Mouse (Mus musculus): Measurements from ENCODE around the gene Mtln.

The Mtln gene

DNA sequence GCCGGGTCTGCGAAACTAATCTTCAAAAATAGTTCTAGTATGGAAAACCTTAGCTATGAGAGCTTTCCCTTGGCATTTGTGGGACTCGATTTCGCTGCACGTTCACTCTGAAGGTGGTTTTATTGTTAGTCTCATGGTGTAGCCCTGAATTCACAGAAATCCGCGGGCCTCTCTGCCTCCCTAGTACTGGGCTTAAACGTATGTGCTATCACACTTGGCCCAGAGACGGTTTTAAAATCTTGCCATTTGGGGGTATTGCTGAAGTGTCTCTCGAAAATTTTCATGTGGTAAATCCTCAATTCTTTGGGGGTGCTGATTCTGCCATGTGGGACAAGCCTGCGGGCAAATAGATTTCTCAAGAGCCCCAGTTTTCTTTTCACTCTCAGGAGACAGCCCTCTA lies 3.1 kb downstream of the Mtln start:
- TF ChIP-seq CTCF (conservative IDR thresholded peaks at IDR 0.05; ENCODE audit: low read length): no peak
- no peak for TF ChIP-seq NANOG (IDR thresholded peaks at IDR 0.05; ENCODE audit: borderline replicate concordance, low read length)
- no peaks in the 10 kb centered on the region for H3K9me3 ChIP-seq (ENCODE audit: low read length)

DNA sequence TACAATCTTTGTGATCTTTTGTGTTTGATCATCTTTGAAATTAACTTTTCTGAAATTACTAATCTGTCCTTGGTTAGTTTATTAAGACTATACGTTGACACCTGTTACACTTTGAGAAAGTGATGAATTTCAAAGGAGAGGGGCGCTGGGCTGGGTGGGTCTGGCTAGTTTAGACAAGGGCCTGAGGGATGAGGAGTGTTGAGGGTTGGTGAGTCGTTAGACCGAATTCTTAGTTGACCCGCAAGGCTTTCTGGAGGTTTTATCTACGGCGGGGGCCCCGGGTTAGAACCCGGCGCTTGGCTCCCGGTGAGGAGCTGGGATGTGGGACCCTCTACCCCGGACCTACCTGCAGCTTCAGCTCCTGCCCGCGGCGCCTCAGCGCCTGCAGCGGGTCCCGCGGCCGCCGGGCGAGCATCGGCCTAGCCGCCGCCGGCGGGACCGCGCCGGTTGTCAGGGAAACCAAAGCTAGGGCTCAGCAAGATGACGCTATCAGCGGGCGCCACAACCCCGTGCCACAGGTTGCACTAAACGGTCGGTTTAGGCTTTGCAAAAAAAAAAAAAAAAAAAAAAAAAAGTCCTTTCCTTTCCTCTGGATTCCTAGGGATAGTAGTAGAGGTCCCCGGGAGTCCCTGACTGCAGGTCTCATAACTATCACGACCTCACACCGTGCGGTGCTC lies 3.7 kb downstream of the Mtln start, which contains the start of gene Nphp1:
Nphp1 (minus strand) TSS at position 458 of the 677 bp plus-strand sequence.
- Histone ChIP-seq H3K27me3 (ENCODE audit: insufficient read depth, low read length) (no peaks in the 10 kb centered on the region), H3K4me1 (replicated peaks; ENCODE audit: low read depth, low read length) (peaks cover 32% of the 10 kb centered on the region), H3K36me3 (ENCODE audit: insufficient read depth, low read length) (no peaks in the 10 kb centered on the region), H3K4me3 (replicated peaks; ENCODE audit: low read length) (peak within 1 kb of the TSS; percentile 78), H3K9me3 (ENCODE audit: low read length) (no peaks in the 10 kb centered on the region)
- TF ChIP-seq CTCF (conservative IDR thresholded peaks at IDR 0.05; ENCODE audit: low read length) (no peak), NANOG (IDR thresholded peaks at IDR 0.05; ENCODE audit: borderline replicate concordance, low read length) (no peak), POU5F1 (IDR thresholded peaks at IDR 0.05; ENCODE audit: borderline replicate concordance, low read length) (no peak)

More for the DNA sequence above, 3.1 kb downstream of the Mtln start:
- Histone ChIP-seq H3K27me3 (ENCODE audit: insufficient read depth, low read length) (no peaks in the 10 kb centered on the region), H3K36me3 (ENCODE audit: insufficient read depth, low read length) (no peaks in the 10 kb centered on the region), H3K4me3 (replicated peaks; ENCODE audit: low read length) (peak overlapping the region; percentile 78), H3K4me1 (replicated peaks; ENCODE audit: low read depth, low read length) (peaks cover 32% of the 10 kb centered on the region)

DNA sequence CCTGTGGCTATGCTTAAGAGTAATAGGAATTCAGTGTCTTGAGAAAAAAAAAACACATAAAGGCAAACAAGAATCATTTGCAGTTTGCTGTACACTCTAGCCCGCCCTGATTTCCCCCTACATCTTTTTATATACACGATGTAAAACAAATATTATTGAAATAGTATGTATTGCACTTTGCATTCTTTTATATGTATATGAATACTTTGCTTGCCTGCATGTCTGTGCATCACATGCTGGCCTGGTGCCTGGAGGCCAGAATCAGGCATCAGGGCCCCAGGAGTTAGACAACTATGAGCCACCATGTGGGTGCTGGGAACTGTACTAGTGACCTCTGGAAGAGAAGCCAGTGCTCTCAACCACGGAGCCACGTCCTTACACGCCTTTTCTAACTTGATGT lies 5.1 kb downstream of the Mtln start:
- H3K9me3 ChIP-seq (ENCODE audit: low read length): no peaks in the 10 kb centered on the region
- TF ChIP-seq NANOG (IDR thresholded peaks at IDR 0.05; ENCODE audit: borderline replicate concordance, low read length): no peak
- TF ChIP-seq POU5F1 (IDR thresholded peaks at IDR 0.05; ENCODE audit: borderline replicate concordance, low read length): no peak
- no peak for TF ChIP-seq CTCF (conservative IDR thresholded peaks at IDR 0.05; ENCODE audit: low read length)
- H3K4me3 ChIP-seq (replicated peaks; ENCODE audit: low read length): no peak overlapping the region
- H3K27me3 ChIP-seq (ENCODE audit: insufficient read depth, low read length): no peaks in the 10 kb centered on the region
- H3K4me1 ChIP-seq (replicated peaks; ENCODE audit: low read depth, low read length): peaks cover 32% of the 10 kb centered on the region
- no peaks in the 10 kb centered on the region for H3K36me3 ChIP-seq (ENCODE audit: insufficient read depth, low read length)

DNA sequence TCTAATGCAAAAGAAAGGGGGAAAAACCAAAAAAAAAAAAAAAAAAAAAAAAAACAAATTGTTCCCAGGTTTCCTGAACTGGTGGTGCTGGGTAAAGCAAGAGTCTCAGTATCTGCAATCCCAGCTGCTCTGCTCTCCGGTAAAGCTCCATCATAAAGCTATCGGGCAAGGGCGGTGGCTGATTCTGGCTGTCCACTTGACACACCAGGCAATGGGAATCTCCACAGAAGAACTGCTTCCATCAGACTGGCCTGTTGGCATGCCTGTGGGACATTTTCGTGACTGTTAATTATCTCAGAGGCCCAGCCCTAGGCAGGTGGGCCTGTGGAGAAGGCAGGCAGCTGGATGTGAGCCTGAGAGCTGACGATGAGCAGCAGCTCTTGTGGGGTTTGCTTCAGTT lies 13.8 kb downstream of the Mtln start:
- H3K27me3 ChIP-seq (ENCODE audit: insufficient read depth, low read length): no peaks in the 10 kb centered on the region
- H3K36me3 ChIP-seq (ENCODE audit: insufficient read depth, low read length): no peaks in the 10 kb centered on the region; the same call in 1 of the 2 replicates
- peaks cover 12% of the 10 kb centered on the region for H3K4me1 ChIP-seq (replicated peaks; ENCODE audit: low read depth, low read length)
- H3K9me3 ChIP-seq (ENCODE audit: low read length): no peaks in the 10 kb centered on the region
- no peak overlapping the region for H3K4me3 ChIP-seq (replicated peaks; ENCODE audit: low read length)
- TF ChIP-seq CTCF (conservative IDR thresholded peaks at IDR 0.05; ENCODE audit: low read length) (no peak), NANOG (IDR thresholded peaks at IDR 0.05; ENCODE audit: borderline replicate concordance, low read length) (no peak), POU5F1 (IDR thresholded peaks at IDR 0.05; ENCODE audit: borderline replicate concordance, low read length) (no peak)

DNA sequence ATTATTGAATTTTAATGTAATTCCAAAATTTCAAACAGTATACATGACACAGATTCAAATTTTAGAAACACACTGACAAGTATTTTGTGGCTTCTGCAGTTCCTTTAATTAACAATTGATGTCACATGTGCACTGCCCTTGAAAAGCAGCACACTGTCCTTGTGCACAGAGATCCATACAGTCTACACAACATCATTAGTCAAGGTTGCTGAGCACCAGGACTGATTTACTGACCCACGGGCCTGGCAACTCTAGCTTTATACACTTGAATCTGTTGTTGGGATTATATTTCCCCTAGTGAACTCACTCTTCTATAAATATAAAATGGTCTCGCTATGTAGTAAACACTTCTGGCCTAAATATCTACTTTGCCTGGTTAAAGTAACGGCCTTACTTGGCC lies 17.3 kb downstream of the Mtln start:
- Histone ChIP-seq H3K36me3 (ENCODE audit: insufficient read depth, low read length) (no peaks in the 10 kb centered on the region; the same call in 1 of the 2 replicates), H3K27me3 (ENCODE audit: insufficient read depth, low read length) (no peaks in the 10 kb centered on the region), H3K9me3 (ENCODE audit: low read length) (no peaks in the 10 kb centered on the region), H3K4me3 (replicated peaks; ENCODE audit: low read length) (no peak overlapping the region), H3K4me1 (replicated peaks; ENCODE audit: low read depth, low read length) (peaks cover 18% of the 10 kb centered on the region)
- TF ChIP-seq POU5F1 (IDR thresholded peaks at IDR 0.05; ENCODE audit: borderline replicate concordance, low read length) (no peak), NANOG (IDR thresholded peaks at IDR 0.05; ENCODE audit: borderline replicate concordance, low read length) (no peak), CTCF (conservative IDR thresholded peaks at IDR 0.05; ENCODE audit: low read length) (no peak)

DNA sequence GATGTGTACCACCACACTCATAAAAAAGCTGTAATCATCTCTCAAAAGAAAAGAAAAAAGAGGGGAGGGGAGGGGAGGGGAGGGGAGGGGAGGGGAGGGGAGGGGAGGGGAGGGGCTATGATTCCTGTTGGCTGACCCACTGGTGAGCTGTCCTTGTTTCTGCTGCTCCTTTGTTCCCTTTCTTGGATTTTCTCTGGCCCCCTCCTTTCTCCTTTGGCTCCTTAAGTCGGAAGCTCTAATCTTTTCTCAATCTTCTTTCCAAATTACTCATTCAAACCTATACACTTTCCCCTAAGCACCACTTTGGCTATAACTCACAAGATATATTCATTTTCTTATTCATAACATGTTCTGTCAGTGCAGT lies 17.7 kb downstream of the Mtln start:
- Histone ChIP-seq H3K36me3 (ENCODE audit: insufficient read depth, low read length) (no peaks in the 10 kb centered on the region; the same call in 1 of the 2 replicates), H3K9me3 (ENCODE audit: low read length) (no peaks in the 10 kb centered on the region), H3K27me3 (ENCODE audit: insufficient read depth, low read length) (no peaks in the 10 kb centered on the region), H3K4me3 (replicated peaks; ENCODE audit: low read length) (no peak overlapping the region), H3K4me1 (replicated peaks; ENCODE audit: low read depth, low read length) (peaks cover 14% of the 10 kb centered on the region)
- TF ChIP-seq POU5F1 (IDR thresholded peaks at IDR 0.05; ENCODE audit: borderline replicate concordance, low read length) (no peak), CTCF (conservative IDR thresholded peaks at IDR 0.05; ENCODE audit: low read length) (no peak), NANOG (IDR thresholded peaks at IDR 0.05; ENCODE audit: borderline replicate concordance, low read length) (no peak)

DNA sequence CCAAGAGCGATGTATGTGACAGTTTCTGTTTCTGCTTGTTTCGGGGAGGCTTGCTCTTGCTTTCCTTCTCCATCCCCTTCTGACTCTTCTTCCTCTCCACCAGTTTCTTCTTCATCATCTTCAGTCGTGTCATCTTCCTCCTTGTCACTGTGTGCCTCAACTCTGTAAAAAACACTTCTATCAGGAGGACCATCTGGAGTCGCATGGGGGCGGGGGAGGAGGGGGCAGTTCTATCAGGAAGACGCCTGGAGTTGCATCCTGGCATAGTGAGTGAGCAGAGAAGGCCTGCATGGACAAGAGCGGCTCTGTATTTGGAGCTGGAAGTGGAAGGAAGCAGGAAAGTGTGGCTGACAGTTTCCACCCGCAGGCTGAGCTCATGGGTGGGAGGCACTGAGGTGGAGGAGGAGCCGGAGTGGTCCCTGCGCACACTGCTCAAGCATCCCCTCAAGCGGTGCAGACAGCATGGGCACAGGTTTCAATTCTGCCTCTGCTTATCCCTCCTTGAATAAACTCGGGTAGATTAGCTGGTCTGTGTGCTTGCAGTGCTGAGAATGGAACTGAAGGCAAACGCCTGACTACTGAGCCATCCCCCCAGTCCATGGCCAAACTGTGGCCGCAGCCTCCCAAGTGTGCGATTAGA lies 18.2 kb downstream of the Mtln start:
- Histone ChIP-seq H3K4me3 (replicated peaks; ENCODE audit: low read length) (no peak overlapping the region), H3K36me3 (ENCODE audit: insufficient read depth, low read length) (no peaks in the 10 kb centered on the region; the same call in 1 of the 2 replicates), H3K4me1 (replicated peaks; ENCODE audit: low read depth, low read length) (peaks cover 14% of the 10 kb centered on the region), H3K9me3 (ENCODE audit: low read length) (no peaks in the 10 kb centered on the region), H3K27me3 (ENCODE audit: insufficient read depth, low read length) (no peaks in the 10 kb centered on the region)
- no peak for TF ChIP-seq CTCF (conservative IDR thresholded peaks at IDR 0.05; ENCODE audit: low read length)
- TF ChIP-seq POU5F1 (IDR thresholded peaks at IDR 0.05; ENCODE audit: borderline replicate concordance, low read length): no peak
- TF ChIP-seq NANOG (IDR thresholded peaks at IDR 0.05; ENCODE audit: borderline replicate concordance, low read length): no peak

DNA sequence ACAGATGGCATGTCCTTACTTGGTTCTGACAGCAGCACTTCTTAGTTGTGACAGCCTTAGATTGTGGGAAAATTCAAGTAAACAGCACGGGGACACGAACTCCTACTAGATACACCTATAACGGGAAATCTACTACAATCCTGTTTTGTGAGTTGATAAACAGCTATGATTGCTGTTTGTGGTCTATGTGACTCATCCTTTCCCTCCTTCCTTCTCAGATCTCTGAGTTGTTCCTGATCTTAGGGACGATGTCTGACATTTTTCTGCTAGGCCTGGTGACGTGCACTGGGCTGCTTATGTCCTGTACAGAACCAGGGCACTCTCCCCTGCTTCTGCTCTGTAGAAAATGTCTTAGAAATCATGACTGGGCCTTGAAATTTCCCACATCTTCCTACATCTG lies 30.7 kb downstream of the Mtln start:
- peaks cover 14% of the 10 kb centered on the region for H3K4me1 ChIP-seq (replicated peaks; ENCODE audit: low read depth, low read length)
- no peak overlapping the region for H3K4me3 ChIP-seq (replicated peaks; ENCODE audit: low read length)
- H3K9me3 ChIP-seq (ENCODE audit: low read length): no peaks in the 10 kb centered on the region
- no peaks in the 10 kb centered on the region for H3K36me3 ChIP-seq (ENCODE audit: insufficient read depth, low read length)
- H3K27me3 ChIP-seq (ENCODE audit: insufficient read depth, low read length): peaks cover 11% of the 10 kb centered on the region; the same call in 1 of the 2 replicates
- TF ChIP-seq POU5F1 (IDR thresholded peaks at IDR 0.05; ENCODE audit: borderline replicate concordance, low read length) (no peak), CTCF (conservative IDR thresholded peaks at IDR 0.05; ENCODE audit: low read length) (no peak), NANOG (IDR thresholded peaks at IDR 0.05; ENCODE audit: borderline replicate concordance, low read length) (no peak)

Measured in E14TG2a.4 (cell line).